Mouse (Mus musculus) erythroid progenitor cell, adult 5-6 weeks (primary cell): Measurements from ENCODE around the gene Mgrn1. TPM values are rescaled to one million over a fixed set of nuclear protein-coding genes. Genes with fewer than 3 reads are reported as not detected.

ENCODE experiments used
- ATAC-seq: replicated peaks from 2 replicates; pipeline ENCODE4 v1.8.0; 2016; ENCODE audit warnings: moderate number of reproducible peaks, mild to moderate bottlenecking, moderate TSS enrichment, inconsistent platforms; ENCODE audit not compliant: poor library complexity, low FRiP score, severe bottlenecking
- total RNA-seq, 2 experiments: library from RNA; stranded (forward) in 1 of 2; stranded (reverse) in 1 of 2; fragments of 150-400 nt in 1 of 2; fragments of 186-747, 209-891 nt in 1 of 2; gene quantifications; 2 replicates each; pipeline versions ENCODE4 v1.2.3 to v1.2.4; 2015 to 2017; ENCODE audit warnings: low replicate concordance in 2 of 2

Gene Mgrn1
- total RNA-seq, 2 experiments from 2014 or later, result 0.38 to 10.5 TPM

DNA sequence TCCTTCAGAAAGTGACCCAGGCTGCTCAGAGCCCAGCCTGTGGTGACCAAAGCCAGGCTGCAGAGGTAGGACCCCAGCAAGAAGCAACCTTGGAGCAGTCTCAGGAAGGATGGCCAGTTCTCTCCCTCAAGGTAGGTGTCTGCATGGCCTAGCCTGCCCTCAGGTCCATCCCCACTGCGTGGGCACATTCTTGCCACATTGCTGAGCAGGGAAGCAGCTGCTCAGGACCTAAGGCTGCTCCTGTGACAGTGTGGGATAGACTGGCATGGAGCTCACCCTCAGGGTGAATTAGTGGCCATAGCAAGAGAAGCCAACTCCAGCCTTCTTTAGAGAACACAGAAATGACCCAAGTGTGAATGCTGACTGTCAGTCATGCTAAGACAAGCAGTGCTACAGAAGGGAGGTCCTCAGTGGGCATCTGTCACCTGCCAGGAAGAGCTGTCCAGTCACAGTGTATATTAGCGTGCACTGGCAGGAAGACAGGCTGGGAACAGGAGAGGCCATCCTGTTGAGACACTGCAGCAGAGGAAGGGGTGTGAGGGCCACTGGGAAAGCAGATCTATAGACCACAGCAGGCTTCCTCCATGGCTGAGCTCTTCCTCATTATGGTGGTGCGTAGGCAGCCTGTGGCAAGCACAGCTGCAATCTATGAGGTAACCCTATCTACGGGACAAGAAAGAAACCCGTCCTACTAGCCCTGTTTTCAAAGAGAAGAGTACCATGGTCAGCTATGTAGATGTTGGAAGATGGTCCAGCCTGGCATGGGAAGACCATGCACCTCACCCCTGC, 83.2 kb downstream of the Mgrn1 start:
- ATAC-seq, result no peak

DNA sequence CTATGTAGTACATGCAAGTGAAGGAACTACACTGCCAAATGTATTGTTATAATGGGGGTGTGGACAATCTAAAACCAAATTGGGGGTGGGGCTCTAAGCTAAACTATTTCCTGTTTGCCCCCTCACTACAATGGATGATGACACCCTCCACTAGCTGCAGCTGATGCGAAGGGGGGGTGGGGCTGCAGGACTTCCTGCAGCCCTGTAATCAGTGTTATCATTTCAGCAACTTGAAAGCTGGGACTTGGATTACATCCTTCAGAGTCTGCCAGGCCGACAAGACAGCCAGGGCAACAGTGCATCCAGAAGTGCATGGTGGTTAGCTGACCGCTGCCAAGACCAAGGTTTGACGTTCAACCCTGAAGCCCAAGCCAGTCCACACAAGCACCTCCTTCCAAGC, 85.6 kb downstream of the Mgrn1 start:
- ATAC-seq, result no peak

DNA sequence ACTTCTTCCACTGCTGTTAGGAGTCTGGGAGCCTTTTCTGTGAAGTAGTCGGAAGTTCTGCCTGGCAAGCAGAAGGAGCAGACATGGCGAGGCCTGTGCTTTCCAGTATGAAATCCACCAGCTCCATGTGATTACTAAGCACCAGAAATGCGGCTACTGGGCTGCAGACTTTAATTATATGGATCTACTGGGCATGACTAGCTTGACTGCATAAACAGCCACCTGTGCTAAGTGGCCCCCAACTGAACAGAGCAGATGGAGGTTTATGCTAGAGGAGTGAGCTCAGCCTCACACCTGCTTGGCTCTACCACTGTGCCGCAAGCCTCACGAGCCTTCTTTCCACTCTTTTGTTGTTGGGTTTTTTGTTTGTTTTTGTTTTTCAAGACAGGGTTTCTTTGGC, 88.5 kb downstream of the Mgrn1 start:
- ATAC-seq, result no peak

DNA sequence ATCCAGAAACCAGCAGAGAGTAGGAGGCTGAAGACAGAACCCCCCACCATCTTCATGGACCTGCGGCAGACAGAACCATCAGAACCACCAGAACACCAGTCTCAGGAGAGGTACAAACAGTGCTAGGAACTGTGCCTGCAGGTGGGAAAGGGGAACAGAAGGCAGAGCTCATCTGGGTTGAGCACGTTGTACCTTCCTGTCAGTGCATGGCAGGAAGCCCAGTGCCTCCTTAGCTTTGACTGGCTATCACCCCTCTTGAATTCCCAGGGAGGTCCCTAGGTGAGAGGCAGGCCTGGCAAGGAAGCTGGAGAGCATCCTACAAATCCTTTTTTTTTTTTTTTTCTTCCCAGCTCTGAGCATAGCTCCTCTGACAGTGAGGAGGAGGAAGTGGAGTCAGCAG, 90.1 kb downstream of the Mgrn1 start:
- no peak for ATAC-seq

DNA sequence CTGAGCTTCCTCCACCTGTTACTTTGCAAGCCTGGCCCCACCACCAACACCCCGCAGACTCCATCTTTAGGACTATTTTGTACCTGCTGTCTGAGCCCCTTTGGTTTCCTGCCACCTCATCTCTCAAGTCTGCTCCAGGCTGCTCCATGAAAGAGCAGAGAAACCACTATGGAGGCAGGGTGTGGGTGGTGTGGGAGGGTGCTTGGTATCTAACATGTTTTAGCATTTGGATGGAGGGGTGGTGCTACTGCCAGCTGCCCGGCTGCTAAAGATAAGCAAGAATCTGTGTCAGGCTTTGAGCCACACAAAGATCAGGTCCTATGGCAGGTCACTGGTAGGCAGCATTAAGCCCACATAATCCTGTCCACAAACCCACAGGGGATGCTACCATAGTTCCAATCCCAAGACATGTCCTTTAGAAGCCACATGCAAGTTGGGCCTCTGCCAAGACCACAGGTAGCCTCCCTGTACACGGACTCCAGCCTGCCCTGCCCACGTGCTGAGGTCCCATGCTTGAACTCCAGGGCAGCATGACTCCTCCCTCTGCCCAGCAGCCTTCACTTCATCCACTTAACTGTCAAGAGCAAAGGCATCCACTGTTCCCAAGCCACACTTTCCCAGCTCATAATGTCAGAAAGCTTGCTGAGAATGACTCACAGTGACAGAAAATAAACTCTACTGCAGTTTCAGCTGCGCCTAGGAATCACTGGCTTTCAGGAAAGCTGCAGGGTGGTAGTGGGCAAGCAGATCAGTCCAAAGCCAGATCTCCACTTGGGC, 92.4 kb downstream of the Mgrn1 start:
- no peak for ATAC-seq

DNA sequence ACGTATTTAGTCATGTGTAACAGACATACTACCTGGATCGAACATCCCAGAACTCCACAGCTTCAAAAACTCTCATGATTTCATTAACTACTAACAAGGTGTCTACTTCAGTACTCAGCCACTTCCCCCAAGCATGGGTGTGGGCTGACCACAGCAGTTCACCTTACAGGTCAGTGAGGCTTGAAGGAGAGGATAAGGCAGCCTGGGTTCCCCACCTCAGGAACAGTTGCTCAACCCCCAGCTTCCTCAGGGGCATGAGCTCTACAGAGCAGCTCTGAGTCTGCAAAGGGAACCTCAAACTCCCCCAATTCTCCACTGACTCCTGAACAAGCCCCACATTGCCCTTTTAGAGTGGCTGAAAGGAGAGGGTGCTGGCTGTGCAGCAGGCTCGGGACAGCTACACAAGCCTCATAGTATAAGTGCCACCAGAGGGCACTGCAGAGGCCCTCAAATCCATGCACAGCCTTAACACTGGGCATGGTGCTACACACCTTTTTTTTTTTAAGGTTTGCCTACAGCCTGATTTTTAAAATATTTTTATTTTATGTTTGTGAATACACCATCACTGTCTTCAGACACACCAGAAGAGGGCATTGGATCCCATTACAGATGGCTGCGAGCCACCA, 93.8 kb downstream of the Mgrn1 start:
- ATAC-seq, result no peak

DNA sequence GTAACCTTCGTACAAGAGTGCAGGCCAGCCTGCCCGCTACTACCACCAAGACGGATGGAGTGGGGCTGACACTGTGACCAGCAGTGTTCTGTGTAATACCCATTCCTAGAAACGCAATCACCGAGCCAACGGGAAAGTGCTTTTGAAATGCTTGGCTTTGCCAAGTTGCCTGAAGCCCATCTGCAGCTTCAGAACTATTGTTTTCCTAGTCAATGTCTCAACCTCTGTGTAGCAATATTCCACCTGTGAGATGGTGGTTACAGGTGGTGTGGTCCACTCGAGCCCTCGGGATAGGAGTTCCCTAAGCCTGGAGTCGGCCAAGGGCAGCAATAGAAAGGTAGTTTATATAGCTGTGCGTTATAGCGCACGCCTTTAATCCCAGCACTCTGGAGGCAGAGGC, 98.7 kb downstream of the Mgrn1 start:
- ATAC-seq, result no peak

Other genes starting within 250 kb of the Mgrn1 start
- not detected in 2 replicates for gene Vasn, start 246.3 kb upstream of the Mgrn1 start, total RNA-seq (2015; ENCODE audit: low replicate concordance)
- not detected in 2 replicates for gene Vasn, start 246.3 kb upstream of the Mgrn1 start, total RNA-seq (2017; ENCODE audit: low replicate concordance)
- gene Dnaja3, start 246.3 kb upstream of the Mgrn1 start, total RNA-seq (2015; ENCODE audit: low replicate concordance), result 10.1 and 12.6 TPM in 2 replicates
- 10.9 and 14.3 TPM in 2 replicates for gene Dnaja3, start 246.3 kb upstream of the Mgrn1 start, total RNA-seq (2017; ENCODE audit: low replicate concordance)
- gene Coro7, start 206.5 kb upstream of the Mgrn1 start, total RNA-seq (2015; ENCODE audit: low replicate concordance), result 19.8 and 36.5 TPM in 2 replicates
- 7.3 and 14.8 TPM in 2 replicates for gene Coro7, start 206.5 kb upstream of the Mgrn1 start, total RNA-seq (2017; ENCODE audit: low replicate concordance)
- gene Nmral1, start 166.9 kb upstream of the Mgrn1 start, total RNA-seq (2015; ENCODE audit: low replicate concordance), result 22.2 and 37.8 TPM in 2 replicates
- 24.3 and 41.7 TPM in 2 replicates for gene Nmral1, start 166.9 kb upstream of the Mgrn1 start, total RNA-seq (2017; ENCODE audit: low replicate concordance)
- gene Hmox2, start 159.9 kb upstream of the Mgrn1 start, total RNA-seq (2015; ENCODE audit: low replicate concordance), result 10.1 and 13.0 TPM in 2 replicates
- 8.5 and 13.0 TPM in 2 replicates for gene Hmox2, start 159.9 kb upstream of the Mgrn1 start, total RNA-seq (2017; ENCODE audit: low replicate concordance)
- gene Cdip1, start 96.0 kb upstream of the Mgrn1 start, total RNA-seq (2015; ENCODE audit: low replicate concordance), result 2.5 and 6.1 TPM in 2 replicates
- 4.5 TPM in 2 replicates for gene Cdip1, start 96.0 kb upstream of the Mgrn1 start, total RNA-seq (2017; ENCODE audit: low replicate concordance)
- not detected in 2 replicates for gene 4930562C15Rik, start 50.8 kb upstream of the Mgrn1 start, total RNA-seq (2015; ENCODE audit: low replicate concordance)
- not detected in 2 replicates for gene 4930562C15Rik, start 50.8 kb upstream of the Mgrn1 start, total RNA-seq (2017; ENCODE audit: low replicate concordance)
- gene Ubald1, start 5.9 kb upstream of the Mgrn1 start, total RNA-seq (2015; ENCODE audit: low replicate concordance), result 8.3 and 10.1 TPM in 2 replicates
- 0.91 and 1.7 TPM in 2 replicates for gene Ubald1, start 5.9 kb upstream of the Mgrn1 start, total RNA-seq (2017; ENCODE audit: low replicate concordance)
- gene Nudt16l1, start 52.5 kb downstream of the Mgrn1 start, total RNA-seq (2015; ENCODE audit: low replicate concordance), result 4.2 and 9.4 TPM in 2 replicates
- 0.53 and 5.8 TPM in 2 replicates for gene Nudt16l1, start 52.5 kb downstream of the Mgrn1 start, total RNA-seq (2017; ENCODE audit: low replicate concordance)
- gene Anks3, start 78.0 kb downstream of the Mgrn1 start, total RNA-seq (2015; ENCODE audit: low replicate concordance), result 13.0 and 20.9 TPM in 2 replicates
- 15.3 and 28.9 TPM in 2 replicates for gene Anks3, start 78.0 kb downstream of the Mgrn1 start, total RNA-seq (2017; ENCODE audit: low replicate concordance)
- gene Sept12, start 111.6 kb downstream of the Mgrn1 start, total RNA-seq (2015; ENCODE audit: low replicate concordance), result not detected in 2 replicates
- gene Sept12, start 111.6 kb downstream of the Mgrn1 start, total RNA-seq (2017; ENCODE audit: low replicate concordance), result 0.39 TPM in 1 of 2 replicates, not detected in the other
- gene Smim22, start 121.0 kb downstream of the Mgrn1 start, total RNA-seq (2015; ENCODE audit: low replicate concordance), result not detected in 2 replicates
- not detected in 2 replicates for gene Smim22, start 121.0 kb downstream of the Mgrn1 start, total RNA-seq (2017; ENCODE audit: low replicate concordance)
- gene Rogdi, start 127.3 kb downstream of the Mgrn1 start, total RNA-seq (2015; ENCODE audit: low replicate concordance), result 13.0 and 19.7 TPM in 2 replicates
- 4.9 and 10.9 TPM in 2 replicates for gene Rogdi, start 127.3 kb downstream of the Mgrn1 start, total RNA-seq (2017; ENCODE audit: low replicate concordance)
- gene Glyr1, start 163.6 kb downstream of the Mgrn1 start, total RNA-seq (2015; ENCODE audit: low replicate concordance), result 28.8 and 47.8 TPM in 2 replicates
- gene Glyr1, start 163.6 kb downstream of the Mgrn1 start, total RNA-seq (2017; ENCODE audit: low replicate concordance), result 45.9 and 49.9 TPM in 2 replicates
- gene Ubn1, start 163.8 kb downstream of the Mgrn1 start, total RNA-seq (2015; ENCODE audit: low replicate concordance), result 28.1 and 41.8 TPM in 2 replicates
- gene Ubn1, start 163.8 kb downstream of the Mgrn1 start, total RNA-seq (2017; ENCODE audit: low replicate concordance), result 50.9 and 75.1 TPM in 2 replicates
- not detected in 2 replicates for gene Ppl, start 246.2 kb downstream of the Mgrn1 start, total RNA-seq (2015; ENCODE audit: low replicate concordance)
- not detected in 2 replicates for gene Ppl, start 246.2 kb downstream of the Mgrn1 start, total RNA-seq (2017; ENCODE audit: low replicate concordance)